Mouse (Mus musculus) MEL (cell line): ENCODE data around the gene Rdh16f2. TPM values are rescaled to one million over a fixed set of nuclear protein-coding genes. Genes with fewer than 3 reads are reported as not detected.
A peak's percentile ranks its signal among the peaks of the same experiment; 100 is the strongest.
"Not testable (repeated sequence)": the region's sequence is repeated elsewhere in the genome, so short reads cannot be mapped to it uniquely, and the experiment has no call there.

Source experiments
- DNase-seq: peaks from one replicate; pipeline ENCODE4 v3.0.0; 2011; ENCODE audit warnings: low read depth, low spot score
- H3K27ac ChIP-seq: 2 replicates; pipeline ENCODE4 v1.5.1; 2012; ENCODE audit warnings: low read depth, mild to moderate bottlenecking, control low read depth, low read length, moderate library complexity; ENCODE audit not compliant: control insufficient read depth
- H3K27me3 ChIP-seq, 2 experiments: fragments of 150-350 bp in 1 of 2; sonication (generic) in 1 of 2; 2 replicates each; pipeline ENCODE4 v1.6.1; 2012; ENCODE audit warnings: low read length in 2 of 2, mild to moderate bottlenecking in 2 of 2, improper control_type of control experiment in 1 of 2, moderate library complexity in 1 of 2; ENCODE audit not compliant: insufficient read depth in 2 of 2, control insufficient read depth in 1 of 2
- H3K36me3 ChIP-seq, 2 experiments: 2 replicates each; pipeline ENCODE4 v1.6.1; 2012 to 2014; ENCODE audit warnings: low read length in 2 of 2, improper control_type of control experiment in 1 of 2, inconsistent platforms in 1 of 2, mild to moderate bottlenecking in 1 of 2; ENCODE audit not compliant: insufficient read depth in 2 of 2, control insufficient read depth in 1 of 2
- H3K4me1 ChIP-seq, 2 experiments: fragments of 150-350 bp in 1 of 2; sonication (generic) in 1 of 2; 2 replicates each; pipeline ENCODE4 v1.6.1; 2012; ENCODE audit warnings: low read length in 2 of 2, improper control_type of control experiment in 1 of 2, mild to moderate bottlenecking in 1 of 2; ENCODE audit not compliant: insufficient read depth in 2 of 2, control insufficient read depth in 1 of 2
- H3K4me3 ChIP-seq, 2 experiments: fragments of 150-350 bp in 1 of 2; sonication (generic) in 1 of 2; 2 replicates each; pipeline ENCODE4 v1.5.1; 2012; ENCODE audit warnings: low read depth in 2 of 2, low read length in 2 of 2, mild to moderate bottlenecking in 2 of 2, moderate library complexity in 2 of 2, control low read depth in 1 of 2, improper control_type of control experiment in 1 of 2; ENCODE audit not compliant: control insufficient read depth in 1 of 2, insufficient read depth in 1 of 2
- H3K79me2 ChIP-seq: 2 replicates; pipeline ENCODE4 v1.6.1; 2012; ENCODE audit warnings: mild to moderate bottlenecking, low read length, moderate library complexity; ENCODE audit not compliant: control insufficient read depth, poor library complexity, insufficient read depth
- H3K9ac ChIP-seq: 2 replicates; pipeline ENCODE4 v1.6.1; 2012; ENCODE audit warnings: low read depth, mild to moderate bottlenecking, control low read depth, low read length, moderate library complexity; ENCODE audit not compliant: control insufficient read depth, poor library complexity, severe bottlenecking
- H3K9me3 ChIP-seq: fragments of 150-350 bp; sonication (generic); replicated peaks from 2 replicates; pipeline ENCODE4 v1.6.1; 2012; ENCODE audit warnings: mild to moderate bottlenecking, low read length, improper control_type of control experiment, moderate library complexity; ENCODE audit not compliant: insufficient read depth
- CHD1 ChIP-seq: IDR thresholded peaks from 2 replicates; pipeline ENCODE4 v1.6.1; 2012; ENCODE audit warnings: low read depth, mild to moderate bottlenecking, inconsistent platforms, low read length, improper control_type of control experiment
- E2F4 ChIP-seq: IDR thresholded peaks from 2 replicates; pipeline ENCODE4 v1.6.1; 2011; ENCODE audit warnings: low read depth, low read length, improper control_type of control experiment, borderline replicate concordance
- ELF1 ChIP-seq: IDR thresholded peaks from 2 replicates; pipeline ENCODE4 v1.6.1; 2014; ENCODE audit warnings: low read depth, mild to moderate bottlenecking, inconsistent platforms, low read length, improper control_type of control experiment, moderate library complexity
- GABPA ChIP-seq: IDR thresholded peaks from 2 replicates; pipeline ENCODE4 v1.6.1; 2012; ENCODE audit warnings: low read depth, mild to moderate bottlenecking, inconsistent platforms, low read length, improper control_type of control experiment, moderate library complexity
- JUND ChIP-seq: IDR thresholded peaks from 2 replicates; pipeline ENCODE4 v1.6.1; 2011; ENCODE audit warnings: low read depth, mild to moderate bottlenecking, improper control_type of control experiment, low read length
- MAFK ChIP-seq: IDR thresholded peaks from 2 replicates; pipeline ENCODE4 v1.6.1; 2011; ENCODE audit warnings: low read depth, mild to moderate bottlenecking, low read length, improper control_type of control experiment, borderline replicate concordance
- MXI1 ChIP-seq: IDR thresholded peaks from 2 replicates; pipeline ENCODE4 v1.6.1; 2011; ENCODE audit warnings: mild to moderate bottlenecking, low read depth, low read length, improper control_type of control experiment
- MYB ChIP-seq: IDR thresholded peaks from 2 replicates; pipeline ENCODE4 v1.6.1; 2011; ENCODE audit warnings: mild to moderate bottlenecking, low read depth, low read length, improper control_type of control experiment
- NELFE ChIP-seq: IDR thresholded peaks from 2 replicates; pipeline ENCODE4 v1.6.1; 2011; ENCODE audit warnings: low read depth, low read length, improper control_type of control experiment
- NRF1 ChIP-seq: IDR thresholded peaks from 2 replicates; pipeline ENCODE4 v1.6.1; 2014; ENCODE audit warnings: low read depth, mild to moderate bottlenecking, inconsistent platforms, low read length, improper control_type of control experiment, moderate library complexity; ENCODE audit not compliant: poor library complexity, insufficient read depth, severe bottlenecking
- POLR2A ChIP-seq, 2 experiments: IDR thresholded peaks; 2 replicates each; pipeline ENCODE4 v1.6.1; 2011 to 2012; ENCODE audit warnings: low read length in 2 of 2, mild to moderate bottlenecking in 2 of 2, control low read depth in 1 of 2, improper control_type of control experiment in 1 of 2, low read depth in 1 of 2, moderate library complexity in 1 of 2; ENCODE audit not compliant: control insufficient read depth in 1 of 2, insufficient read depth in 1 of 2, poor library complexity in 1 of 2
- POLR2AphosphoS2 ChIP-seq: IDR thresholded peaks from 2 replicates; pipeline ENCODE4 v1.6.1; 2011; ENCODE audit warnings: low read length, improper control_type of control experiment
- POLR2AphosphoS5 ChIP-seq: IDR thresholded peaks from 2 replicates; pipeline ENCODE4 v1.6.1; 2012; ENCODE audit warnings: low read depth, borderline replicate concordance, mild to moderate bottlenecking, inconsistent platforms, low read length, moderate library complexity, mixed read lengths
- RAD21 ChIP-seq: IDR thresholded peaks from 2 replicates; pipeline ENCODE4 v1.6.1; 2011; ENCODE audit warnings: mild to moderate bottlenecking, low read depth, low read length, improper control_type of control experiment
- SMC3 ChIP-seq: IDR thresholded peaks from 2 replicates; pipeline ENCODE4 v1.6.1; 2011; ENCODE audit warnings: low read depth, low read length, improper control_type of control experiment
- TCF12 ChIP-seq: IDR thresholded peaks from 2 replicates; pipeline ENCODE4 v1.6.1; 2014; ENCODE audit warnings: low read depth, mild to moderate bottlenecking, inconsistent platforms, low read length, improper control_type of control experiment, moderate library complexity
- USF1 ChIP-seq: IDR thresholded peaks from 2 replicates; pipeline ENCODE4 v1.6.1; 2014; ENCODE audit warnings: low read depth, mild to moderate bottlenecking, inconsistent platforms, low read length, improper control_type of control experiment, moderate library complexity
- USF2 ChIP-seq, 2 experiments: IDR thresholded peaks; 2 replicates each; pipeline ENCODE4 v1.6.1; 2011 to 2012; ENCODE audit warnings: improper control_type of control experiment in 2 of 2, low read length in 2 of 2, borderline replicate concordance in 1 of 2, inconsistent platforms in 1 of 2, low read depth in 1 of 2, mild to moderate bottlenecking in 1 of 2; ENCODE audit not compliant: insufficient read depth in 1 of 2
- ZKSCAN1 ChIP-seq: IDR thresholded peaks from 2 replicates; pipeline ENCODE4 v1.6.1; 2012; ENCODE audit warnings: low read depth, mild to moderate bottlenecking, inconsistent platforms, low read length, improper control_type of control experiment, moderate library complexity
- ZNF384 ChIP-seq: IDR thresholded peaks from 2 replicates; pipeline ENCODE4 v1.6.1; 2012; ENCODE audit warnings: low read depth, mild to moderate bottlenecking, inconsistent platforms, low read length, improper control_type of control experiment
- polyA plus RNA-seq, 2 experiments: library from polyadenylated mRNA; stranded (reverse) in 1 of 2; unstranded in 1 of 2; fragments of >175 nt in 1 of 2; fragments of >200 nt in 1 of 2; gene quantifications; 2 replicates each; pipeline versions ENCODE4 v1.2.1 to v1.2.4; 2012; ENCODE audit warnings: low replicate concordance in 2 of 2, low read depth in 1 of 2; ENCODE audit not compliant: insufficient read length in 2 of 2, insufficient read depth in 1 of 2, missing spikeins in 1 of 2
- total RNA-seq: library from RNA; depleted of rRNA; stranded (reverse); fragments of 300-350 nt; gene quantifications from 2 replicates; pipeline ENCODE4 v1.2.3, GENCODE M21; 2012

Rdh16f2 gene
- total and polyA plus RNA-seq, 3 experiments: 0.07 TPM; not detected in 2

DNA sequence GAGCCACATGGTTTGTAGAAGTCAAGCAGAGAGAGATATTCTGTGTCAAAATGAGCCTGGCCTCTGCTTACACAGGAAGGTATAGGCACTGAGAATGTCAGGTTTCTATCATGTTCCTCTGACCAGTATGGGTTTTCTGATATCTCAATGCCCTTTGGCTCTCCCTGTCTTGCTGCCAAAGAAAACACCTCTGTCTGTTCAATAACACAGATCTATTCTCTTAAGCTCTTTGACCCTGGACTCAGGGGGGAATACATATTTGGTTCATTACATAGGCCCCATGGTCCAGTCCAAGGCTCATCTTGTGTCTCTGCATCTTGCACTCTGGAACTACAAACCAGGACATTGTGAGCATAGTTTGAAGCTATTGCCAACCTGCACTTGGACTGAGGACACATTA lies 22.3 kb downstream of the Rdh16f2 start, which contains the start of gene Rdh7 (continued):
- no peak for TF ChIP-seq USF2 (IDR thresholded peaks at IDR 0.05; ENCODE audit: borderline replicate concordance in 1 of 2, insufficient read depth in 1 of 2, low read depth in 1 of 2, low read length in 2 of 2)

DNA sequence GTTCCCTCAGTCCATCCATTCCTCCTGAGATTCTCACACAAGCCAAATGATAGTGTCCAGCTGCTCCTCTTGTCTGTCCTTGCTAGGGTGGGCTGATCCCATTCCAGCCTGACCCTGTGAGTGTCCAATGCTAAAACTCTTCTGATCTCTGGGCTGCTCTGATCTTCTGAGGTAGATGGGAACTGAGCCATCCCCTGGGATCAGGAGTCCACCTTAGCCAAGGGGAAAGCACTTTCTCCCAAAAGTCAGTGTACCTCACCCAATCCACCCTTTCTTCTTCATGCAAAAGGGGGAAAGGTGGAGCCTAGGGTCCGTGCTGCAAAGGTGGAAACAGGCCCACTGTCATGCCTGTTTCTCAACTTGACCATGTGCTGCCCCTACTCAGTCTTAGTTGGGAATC lies 25.2 kb downstream of the Rdh16f2 start:
- Histone ChIP-seq H3K27ac (no peak overlapping the region), H3K4me1 (no peaks in the 10 kb centered on the region), H3K4me3 (no peak overlapping the region), H3K9ac (no peak overlapping the region), H3K36me3 (no peaks in the 10 kb centered on the region), H3K79me2 (no peaks in the 10 kb centered on the region), H3K9me3 (no peaks in the 10 kb centered on the region), H3K27me3 (peaks cover 10 to 13% of the 10 kb centered on the region in 2 experiments)
- DNase-seq: no peak
- TF ChIP-seq POLR2AphosphoS5: no peak
- no peak for TF ChIP-seq ELF1
- no peak for TF ChIP-seq E2F4
- no peak for TF ChIP-seq USF1
- no peak for TF ChIP-seq POLR2A (IDR thresholded peaks at IDR 0.05; ENCODE audit: control insufficient read depth in 1 of 2, insufficient read depth in 1 of 2, low read depth in 1 of 2, low read length in 2 of 2, poor library complexity in 1 of 2)
- no peak for TF ChIP-seq ZNF384
- no peak for TF ChIP-seq TCF12
- no peak for TF ChIP-seq RAD21
- TF ChIP-seq MYB: no peak
- no peak for TF ChIP-seq NELFE
- no peak for TF ChIP-seq ZKSCAN1
- TF ChIP-seq NRF1: no peak
- TF ChIP-seq CHD1: no peak
- no peak for TF ChIP-seq MXI1
- TF ChIP-seq POLR2AphosphoS2: no peak
- no peak for TF ChIP-seq SMC3
- no peak for TF ChIP-seq MAFK
- no peak for TF ChIP-seq JUND
- no peak for TF ChIP-seq GABPA

DNA sequence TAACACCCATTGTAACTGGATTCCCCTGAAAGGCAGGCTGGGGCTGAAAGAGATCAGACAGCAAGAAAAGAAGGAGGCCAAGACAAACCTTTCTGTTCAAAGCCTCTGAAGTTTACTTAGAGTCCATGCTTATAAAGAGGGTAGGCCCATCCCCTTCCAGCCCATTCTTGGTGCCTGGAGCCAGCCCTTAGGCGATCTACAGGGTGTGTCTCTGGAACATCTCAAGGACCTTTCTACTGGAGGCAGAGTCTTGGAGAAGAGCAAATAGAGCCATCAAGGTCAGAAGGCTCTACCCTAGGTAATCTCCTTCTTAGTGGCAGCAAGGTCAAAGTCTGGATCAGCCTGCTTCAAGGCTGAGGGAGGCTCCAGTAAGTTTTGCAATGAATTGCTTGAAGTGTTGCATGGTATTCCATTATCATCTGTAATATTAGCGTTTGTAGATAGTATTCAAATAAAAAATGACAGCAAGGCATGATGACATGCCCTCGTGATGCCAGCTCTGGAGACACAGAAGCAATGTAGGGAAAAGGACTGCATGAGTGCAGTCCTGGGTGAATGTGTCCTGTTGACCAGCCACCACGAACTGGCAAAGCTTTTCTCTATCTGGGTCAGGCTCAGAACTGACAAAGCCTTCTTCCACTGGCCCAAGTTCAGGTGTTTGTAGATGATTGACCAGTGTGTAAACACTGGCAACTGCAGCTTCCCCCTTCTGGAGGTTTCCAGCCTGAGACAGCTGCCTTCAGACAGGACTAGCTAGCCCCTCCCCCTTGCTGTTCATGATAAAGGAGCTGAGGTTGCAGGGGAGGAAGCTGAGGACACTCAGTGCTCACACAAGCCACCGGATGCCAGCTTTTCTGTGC lies 27.1 kb downstream of the Rdh16f2 start:
- not testable (repeated sequence) for H3K9me3 ChIP-seq, H3K36me3 ChIP-seq, H3K9ac ChIP-seq, H3K79me2 ChIP-seq, H3K4me1 ChIP-seq, H3K27ac ChIP-seq, H3K4me3 ChIP-seq
- H3K27me3 ChIP-seq: peaks cover 18 to 19% of the 10 kb centered on the region in 2 experiments
- DNase-seq: peak; percentile 56
